Mouse (Mus musculus) G1E (cell line): ENCODE measurements around the gene Bloc1s5.

Source experiments
- CTCF ChIP-seq: IDR thresholded peaks from 2 replicates; pipeline ENCODE4 v1.5.1; 2012; ENCODE audit warnings: low read depth, low read length, inconsistent platforms, mixed read lengths
- TAL1 ChIP-seq: conservative IDR thresholded peaks from 2 replicates; pipeline ENCODE4 v1.6.1; 2012; ENCODE audit warnings: low read depth, low read length, inconsistent platforms, mixed read lengths

GRCm38 (mm10) chr13:38582768-38583167 is 52.1 kb downstream of the Bloc1s5 start:
- TF ChIP-seq CTCF = no peak
- TF ChIP-seq TAL1 = no peak
